Comparison of ENCODE assay signal across 7 mouse cellular contexts in genomic region chr11:98313790-98314323, GRCm38 (mm10). TPM values are rescaled to one million over a fixed set of nuclear protein-coding genes. Genes with fewer than 3 reads are reported as not detected.
DNase-seq lines count a peak whose midpoint lies in the region; ATAC-seq and TF ChIP-seq lines count a peak whose summit lies in the region.

No protein-coding gene starts in this region.

- peak; percentile 51 for DNase-seq in 416B (ENCODE audit: low read depth)
- peak; percentile 67 for DNase-seq in cerebellum, adult 9-10 months
- peak; percentile 57 to 70 for DNase-seq in frontal cortex, postnatal 36 days (ENCODE audit: low spot score in 2 of 2)
- peak; percentile 66 for DNase-seq in kidney, postnatal 14 days
- DNase-seq in lung, postnatal 36 days = peak; percentile 58

- H3K4me2 ChIP-seq in stomach, embryonic 15.5 days = 0 out of 2 replicates have a peak overlapping the region, but pooled peaks have one; percentile 22

- no peaks in the 10 kb centered on the region for H3K36me3 ChIP-seq in E14TG2a.4 (ENCODE audit: insufficient read depth, low read length)
- H3K36me3 ChIP-seq in stomach, embryonic 15.5 days = no peaks in the 10 kb centered on the region

- peak overlapping the region; percentile 68 for H3K4me3 ChIP-seq in E14TG2a.4 (replicated peaks; ENCODE audit: low read length)
- no peak overlapping the region for H3K4me3 ChIP-seq in stomach, embryonic 15.5 days (replicated peaks)

- peaks cover 17% of the 10 kb centered on the region for H3K4me1 ChIP-seq in E14TG2a.4 (replicated peaks; ENCODE audit: low read depth, low read length)
- peaks cover 3% of the 10 kb centered on the region; the same call in 1 of the 2 replicates for H3K4me1 ChIP-seq in stomach, embryonic 15.5 days

- TF ChIP-seq CTCF in E14TG2a.4 (conservative IDR thresholded peaks at IDR 0.05; ENCODE audit: low read length) = no peak

- peaks cover 72% of the 10 kb centered on the region for H3K27me3 ChIP-seq in E14TG2a.4 (ENCODE audit: insufficient read depth, low read length)
- H3K27me3 ChIP-seq in stomach, embryonic 15.5 days (replicated peaks) = peaks cover 54% of the 10 kb centered on the region

- H3K27ac ChIP-seq in stomach, embryonic 15.5 days = no peak overlapping the region

- WGBS in stomach, embryonic 15.5 days = 2% methylated on average over 26 of the region's 26 CpGs

- H3K9me3 ChIP-seq in E14TG2a.4 (ENCODE audit: low read length) = no peaks in the 10 kb centered on the region
- H3K9me3 ChIP-seq in stomach, embryonic 15.5 days = no peaks in the 10 kb centered on the region

- no peak overlapping the region for H3K9ac ChIP-seq in stomach, embryonic 15.5 days

- no peak for ATAC-seq in stomach, embryonic 15.5 days (ENCODE audit: insufficient read depth, low FRiP score, low read depth)

RNA-seq across cellular contexts. Expression of gene Neurod2, which starts 15.6 kb away (rescaled TPM):
- polyA plus RNA-seq in stomach, embryonic 15.5 days (2015; fragmentation: Nextera tagmentation; extraction: Ambion mirVana) = 0.09 and 0.18 TPM in 2 replicates

RNA-seq across cellular contexts. Expression of gene Ppp1r1b, which starts 34.3 kb away (rescaled TPM):
- polyA plus RNA-seq in stomach, embryonic 15.5 days (2015; fragmentation: Nextera tagmentation; extraction: Ambion mirVana) = 20.2 and 21.5 TPM in 2 replicates

RNA-seq across cellular contexts. Expression of gene Stard3, which starts 44.3 kb away (rescaled TPM):
- polyA plus RNA-seq in stomach, embryonic 15.5 days (2015; fragmentation: Nextera tagmentation; extraction: Ambion mirVana) = 41.1 and 46.4 TPM in 2 replicates
